Mouse (Mus musculus) urinary bladder, adult 18-20 months (tissue): ENCODE data around the gene Shroom2.

ENCODE experiments used
- DNase-seq, 2 experiments: peaks; one replicate each; pipeline ENCODE4 v3.0.0; 2022; ENCODE audit warnings: low spot score in 2 of 2, mixed read lengths in 2 of 2

Shroom2 gene

GRCm38 (mm10) chrX:152701679-152702078 is 67.6 kb downstream of the Shroom2 start:
- no peak for DNase-seq

GRCm38 (mm10) chrX:152690788-152691291 is 78.4 kb downstream of the Shroom2 start:
- DNase-seq = no peak

GRCm38 (mm10) chrX:152679190-152679814 is 90.0 kb downstream of the Shroom2 start:
- DNase-seq = no peak

GRCm38 (mm10) chrX:152676357-152676756 is 92.9 kb downstream of the Shroom2 start:
- DNase-seq = no peak

GRCm38 (mm10) chrX:152673431-152673830 is 95.8 kb downstream of the Shroom2 start:
- DNase-seq = no peak

- no peak for DNase-seq
These were observed 111.8 kb downstream of the Shroom2 start for GRCm38 (mm10) chrX:152657363-152658036.

GRCm38 (mm10) chrX:152656609-152656939 is 112.7 kb downstream of the Shroom2 start:
- DNase-seq = no peak

- no peak for DNase-seq
These were observed 113.3 kb downstream of the Shroom2 start for GRCm38 (mm10) chrX:152655796-152656608.

- DNase-seq = no peak
These were observed 116.6 kb downstream of the Shroom2 start for GRCm38 (mm10) chrX:152652676-152653075.

- DNase-seq = no peak
These were observed 124.4 kb downstream of the Shroom2 start for GRCm38 (mm10) chrX:152644827-152645226.

- no peak for DNase-seq
These were observed 125.3 kb downstream of the Shroom2 start for GRCm38 (mm10) chrX:152643679-152644638.

GRCm38 (mm10) chrX:152643201-152643600 is 126.1 kb downstream of the Shroom2 start:
- DNase-seq = no peak

GRCm38 (mm10) chrX:152642627-152643026 is 126.6 kb downstream of the Shroom2 start:
- no peak for DNase-seq

GRCm38 (mm10) chrX:152635397-152635796 is 133.9 kb downstream of the Shroom2 start:
- no peak for DNase-seq

GRCm38 (mm10) chrX:152621407-152621806 is 147.9 kb downstream of the Shroom2 start:
- no peak for DNase-seq

GRCm38 (mm10) chrX:152620917-152621316 is 148.3 kb downstream of the Shroom2 start:
- no peak for DNase-seq

- no peak for DNase-seq
These were observed 150.8 kb downstream of the Shroom2 start for GRCm38 (mm10) chrX:152618464-152618863.

GRCm38 (mm10) chrX:152563034-152563433 is 206.2 kb downstream of the Shroom2 start, which contains the start of gene Cldn34a:
Gene Cldn34a (plus strand): TSS chrX:152563334.
- no peak for DNase-seq
